Mouse (Mus musculus): ENCODE results near the gene Spa17. TPM values are rescaled to one million over a fixed set of nuclear protein-coding genes. Genes with fewer than 3 reads are reported as not detected.

Gene Spa17
- polyA plus RNA-seq, 1 experiment = 14.2 TPM

DNA sequence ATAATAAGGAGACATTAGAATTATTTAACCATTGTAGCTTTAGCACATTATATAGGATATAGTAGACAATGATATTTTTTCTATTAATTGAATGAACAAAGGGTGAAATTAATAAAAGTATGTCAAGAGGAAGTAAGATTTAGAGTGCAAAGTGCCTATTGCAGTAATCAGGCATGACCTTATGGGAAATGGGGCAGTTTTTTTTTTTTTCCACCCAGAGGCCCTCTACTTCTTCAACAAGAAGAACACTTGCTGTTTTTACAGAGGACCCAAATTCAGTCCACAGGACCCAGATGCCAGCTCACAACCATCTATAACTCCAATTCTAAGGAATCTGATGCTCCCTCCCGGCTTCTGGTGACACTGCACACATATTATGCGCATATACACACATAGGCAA, 52.9 kb downstream of the Spa17 start:
- no peaks in the 10 kb centered on the region for H3K4me1 ChIP-seq (ENCODE audit: control insufficient read depth, insufficient read depth, insufficient read length, low read length)

DNA sequence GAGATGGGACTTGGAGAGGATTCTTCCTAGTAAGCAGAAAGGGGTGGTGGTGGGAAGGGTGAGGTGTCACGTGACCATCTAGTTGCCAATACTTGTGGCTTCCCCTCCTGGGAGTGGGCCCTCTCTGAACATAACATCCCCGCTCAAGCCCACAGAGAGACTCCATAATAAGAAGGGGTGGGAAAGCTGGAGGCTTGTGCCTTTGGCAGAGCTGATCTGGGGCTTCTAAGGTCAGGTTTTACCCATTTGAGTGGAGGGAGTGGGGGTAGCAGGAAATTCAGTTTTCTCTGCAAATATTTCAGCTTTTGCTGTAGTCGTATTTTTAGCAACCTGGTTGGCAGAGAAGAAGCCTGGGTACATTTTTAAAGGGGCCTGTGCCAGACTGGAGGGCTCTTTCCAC, 57.2 kb downstream of the Spa17 start:
- Histone ChIP-seq H3K4me1 (ENCODE audit: control insufficient read depth, insufficient read depth, insufficient read length, low read length) (0 out of 2 replicates have a peak, but pooled peaks cover 2% of the 10 kb centered on the region), H3K27ac (replicated peaks; ENCODE audit: low read depth, low read length) (no peak overlapping the region), H3K4me3 (ENCODE audit: insufficient read depth, low read depth, low read length) (no peak overlapping the region)

More for the DNA sequence above, 52.9 kb downstream of the Spa17 start:
- Histone ChIP-seq H3K4me3 (ENCODE audit: insufficient read depth, low read depth, low read length) (no peak overlapping the region), H3K27ac (replicated peaks; ENCODE audit: low read depth, low read length) (no peak overlapping the region)

- no peak within 1 kb of the TSS for H3K27ac ChIP-seq (replicated peaks; ENCODE audit: low read depth, low read length)
- 0 out of 2 replicates have a peak, but pooled peaks cover 2% of the 10 kb centered on the region for H3K4me1 ChIP-seq (ENCODE audit: control insufficient read depth, insufficient read depth, insufficient read length, low read length)
- no peak within 1 kb of the TSS for H3K4me3 ChIP-seq (ENCODE audit: insufficient read depth, low read depth, low read length)
Measured at GRCm38 (mm10) chr9:37554838-37555748, 58.4 kb downstream of the Spa17 start, which contains the start of gene Siae. Siae (plus strand) TSS chr9:37555698.

GRCm38 (mm10) chr9:37554279-37554678, 59.2 kb downstream of the Spa17 start:
- Histone ChIP-seq H3K27ac (replicated peaks; ENCODE audit: low read depth, low read length) (no peak overlapping the region), H3K4me1 (ENCODE audit: control insufficient read depth, insufficient read depth, insufficient read length, low read length) (0 out of 2 replicates have a peak, but pooled peaks cover 2% of the 10 kb centered on the region), H3K4me3 (ENCODE audit: insufficient read depth, low read depth, low read length) (no peak overlapping the region)

Other genes starting within 250 kb of the Spa17 start
- not detected in 2 replicates for gene Hepacam, start 246.4 kb downstream of the Spa17 start, polyA plus RNA-seq (2012; ENCODE audit: insufficient read depth, insufficient read length, missing spikeins)
- 5.8 and 9.8 TPM in 2 replicates for gene Robo4, start 211.8 kb downstream of the Spa17 start, polyA plus RNA-seq (2012; ENCODE audit: insufficient read depth, insufficient read length, missing spikeins)
- gene Robo3, start 180.5 kb downstream of the Spa17 start, polyA plus RNA-seq (2012; ENCODE audit: insufficient read depth, insufficient read length, missing spikeins) = not detected in 2 replicates
- gene Msantd2, start 124.4 kb downstream of the Spa17 start, polyA plus RNA-seq (2012; ENCODE audit: insufficient read depth, insufficient read length, missing spikeins) = 3.8 and 10.4 TPM in 2 replicates
- gene Esam, start 85.6 kb downstream of the Spa17 start, polyA plus RNA-seq (2012; ENCODE audit: insufficient read depth, insufficient read length, missing spikeins) = 15.0 and 29.4 TPM in 2 replicates
- 2.1 and 5.7 TPM in 2 replicates for gene Vsig2, start 74.5 kb downstream of the Spa17 start, polyA plus RNA-seq (2012; ENCODE audit: insufficient read depth, insufficient read length, missing spikeins)
- 4.5 TPM in 1 of 2 replicates, not detected in the other for gene Nrgn, start 60.8 kb downstream of the Spa17 start, polyA plus RNA-seq (2012; ENCODE audit: insufficient read depth, insufficient read length, missing spikeins)
- 11.7 and 12.1 TPM in 2 replicates for gene Siae, start 58.0 kb downstream of the Spa17 start, polyA plus RNA-seq (2012; ENCODE audit: insufficient read depth, insufficient read length, missing spikeins)
- 15.1 and 15.6 TPM in 2 replicates for gene Tbrg1, start 43.6 kb upstream of the Spa17 start, polyA plus RNA-seq (2012; ENCODE audit: insufficient read depth, insufficient read length, missing spikeins)
- gene Panx3, start 55.5 kb upstream of the Spa17 start, polyA plus RNA-seq (2012; ENCODE audit: insufficient read depth, insufficient read length, missing spikeins) = not detected in 2 replicates
- not detected in 2 replicates for gene Olfr160, start 102.5 kb upstream of the Spa17 start, polyA plus RNA-seq (2012; ENCODE audit: insufficient read depth, insufficient read length, missing spikeins)
- gene Olfr874, start 131.4 kb upstream of the Spa17 start, polyA plus RNA-seq (2012; ENCODE audit: insufficient read depth, insufficient read length, missing spikeins) = not detected in 2 replicates
- gene Olfr875, start 158.1 kb upstream of the Spa17 start, polyA plus RNA-seq (2012; ENCODE audit: insufficient read depth, insufficient read length, missing spikeins) = not detected in 2 replicates
- gene Olfr876, start 189.3 kb upstream of the Spa17 start, polyA plus RNA-seq (2012; ENCODE audit: insufficient read depth, insufficient read length, missing spikeins) = not detected in 2 replicates
- not detected in 2 replicates for gene Olfr877, start 240.5 kb upstream of the Spa17 start, polyA plus RNA-seq (2012; ENCODE audit: insufficient read depth, insufficient read length, missing spikeins)

Measured in brown adipose tissue, adult 24 weeks (tissue).